Comparison of ENCODE assay signal across 9 mouse cellular contexts in the genomic region with DNA sequence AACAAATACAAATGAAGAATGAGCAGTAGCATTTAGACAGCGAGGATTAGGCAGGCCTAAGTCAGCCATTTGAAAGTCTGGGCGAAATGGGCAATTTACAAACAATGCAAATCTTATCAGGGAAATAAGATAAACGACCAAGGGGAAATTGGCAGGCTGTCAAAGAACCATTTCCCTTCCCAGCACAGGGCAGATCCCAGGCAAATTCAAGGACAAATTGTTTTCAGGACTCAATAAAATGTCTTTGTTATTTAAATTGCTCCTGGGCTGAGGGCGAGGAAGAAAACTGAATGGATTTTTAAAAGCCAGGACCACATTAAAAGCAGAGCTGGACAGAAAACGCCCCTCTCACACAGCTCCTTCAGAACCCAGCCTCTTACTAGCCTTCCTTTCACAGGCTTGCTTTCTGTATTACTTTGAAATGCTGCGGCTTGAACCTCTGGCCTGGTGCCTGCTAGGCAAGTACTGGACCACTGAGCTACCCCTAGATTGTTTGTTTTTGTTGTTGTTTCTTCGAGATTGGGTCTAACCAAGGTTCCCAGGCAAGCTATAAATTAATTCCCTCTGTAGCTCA.
DNase-seq lines count a peak whose midpoint lies in the region; ATAC-seq lines count a peak whose summit lies in the region.
"Had no signal": no experiment of that assay in that cellular context is flagged by ENCODE, and none has a peak within 500 bp of the region (broad histone marks: within the 10 kb centered on the region; RNA-seq: fewer than 3 reads in every experiment).

No protein-coding gene starts in this region.

- no peaks in the 10 kb centered on the region for H3K9me3 ChIP-seq in intestine, embryonic 15.5 days
- no peaks in the 10 kb centered on the region for H3K9me3 ChIP-seq in intestine, embryonic 16.5 days (ENCODE audit: control insufficient read depth, low read length)
- no peaks in the 10 kb centered on the region for H3K9me3 ChIP-seq in heart, embryonic 13.5 days

- peak overlapping the region; percentile 44; the same call in 1 of the 2 replicates for H3K27ac ChIP-seq in intestine, embryonic 15.5 days
- H3K27ac ChIP-seq in intestine, embryonic 16.5 days (ENCODE audit: low read length) = no peak overlapping the region
- peak overlapping the region; percentile 67 for H3K27ac ChIP-seq in heart, embryonic 13.5 days (replicated peaks)

- WGBS in intestine, embryonic 15.5 days = 26% methylated on average over 7 of the region's 7 CpGs
- 26% methylated on average over 7 of the region's 7 CpGs for WGBS in intestine, embryonic 16.5 days
- WGBS in heart, embryonic 13.5 days = 24% methylated on average over 7 of the region's 7 CpGs

- H3K27me3 ChIP-seq in intestine, embryonic 15.5 days (replicated peaks) = no peaks in the 10 kb centered on the region
- no peaks in the 10 kb centered on the region for H3K27me3 ChIP-seq in intestine, embryonic 16.5 days (replicated peaks; ENCODE audit: control insufficient read depth, insufficient read depth, low read length)
- no peaks in the 10 kb centered on the region; the same call in 1 of the 2 replicates for H3K27me3 ChIP-seq in heart, embryonic 13.5 days (replicated peaks)

- DNase-seq in brain, adult 2 months (ENCODE audit: low read depth, low spot score) = peak; percentile 10
- peak; percentile 30 for DNase-seq in mesoderm, embryonic 11.5 days (ENCODE audit: low read depth, low spot score)
- no peak for DNase-seq in right cerebral cortex, adult 18-20 months
- no peak for DNase-seq in thymus, postnatal 36 days
- no peak for DNase-seq in layer of hippocampus, postnatal 25 days (ENCODE audit: extremely low spot score in 1 of 2, low spot score in 1 of 2)

- no peak overlapping the region for H3K4me2 ChIP-seq in intestine, embryonic 15.5 days (replicated peaks)
- no peak overlapping the region for H3K4me2 ChIP-seq in intestine, embryonic 16.5 days (ENCODE audit: low read depth, low read length)
- H3K4me2 ChIP-seq in heart, embryonic 13.5 days = no peak overlapping the region

- H3K4me1 ChIP-seq in intestine, embryonic 15.5 days (replicated peaks) = 0 out of 2 replicates have a peak, but pooled peaks cover 4% of the 10 kb centered on the region
- no peaks in the 10 kb centered on the region for H3K4me1 ChIP-seq in intestine, embryonic 16.5 days (ENCODE audit: control insufficient read depth, insufficient read depth, low read length)
- H3K4me1 ChIP-seq in heart, embryonic 13.5 days = peaks cover 12% of the 10 kb centered on the region

- ATAC-seq in intestine, embryonic 15.5 days = no peak
- ATAC-seq in intestine, embryonic 16.5 days = no peak
- ATAC-seq in heart, embryonic 13.5 days (ENCODE audit: extremely low read depth, insufficient number of reproducible peaks, low FRiP score, low TSS enrichment) = no peak

- no peaks in the 10 kb centered on the region for H3K36me3 ChIP-seq in intestine, embryonic 15.5 days
- no peaks in the 10 kb centered on the region for H3K36me3 ChIP-seq in intestine, embryonic 16.5 days (ENCODE audit: control insufficient read depth, insufficient read depth, low read length)
- no peaks in the 10 kb centered on the region for H3K36me3 ChIP-seq in heart, embryonic 13.5 days
- H3K36me3 ChIP-seq: G1E had no signal

- no peak overlapping the region for H3K4me3 ChIP-seq in intestine, embryonic 15.5 days (replicated peaks)
- H3K4me3 ChIP-seq in intestine, embryonic 16.5 days (ENCODE audit: low read length) = no peak overlapping the region
- H3K4me3 ChIP-seq in heart, embryonic 13.5 days = no peak overlapping the region

- H3K9ac ChIP-seq in intestine, embryonic 15.5 days = no peak overlapping the region
- no peak overlapping the region for H3K9ac ChIP-seq in intestine, embryonic 16.5 days (ENCODE audit: low read depth, low read length)
- H3K9ac ChIP-seq in heart, embryonic 13.5 days = peak overlapping the region; percentile 15; the same call in 1 of the 2 replicates

Comparison
In these comparisons a context has a peak if more than half of its experiments do, and no peak if none do; other contexts are left out.
1. DNase-seq: peak in brain, adult 2 months (single experiment) and mesoderm, embryonic 11.5 days (single experiment); none in right cerebral cortex, adult 18-20 months (single experiment), thymus, postnatal 36 days (0 of 2) and layer of hippocampus, postnatal 25 days (0 of 2).